Comparison of ENCODE assay signal across 8 mouse cellular contexts in genomic region chr17:35697759-35698500, GRCm38 (mm10). TPM values are rescaled to one million over a fixed set of nuclear protein-coding genes. Genes with fewer than 3 reads are reported as not detected.
A peak's percentile ranks its signal among the peaks of the same experiment; 100 is the strongest.
DNase-seq lines count a peak whose midpoint lies in the region; ATAC-seq and TF ChIP-seq lines count a peak whose summit lies in the region.

No protein-coding gene starts in this region.

- H3K9me3 ChIP-seq in hindbrain, postnatal 0 days (ENCODE audit: low read length): no peaks in the 10 kb centered on the region
- H3K9me3 ChIP-seq in limb, embryonic 12.5 days: peaks cover 8% of the 10 kb centered on the region; the same call in 1 of the 2 replicates

- no peak for TF ChIP-seq CTCF in hindbrain, postnatal 0 days (IDR thresholded peaks at IDR 0.05; ENCODE audit: low read depth)

- peak overlapping the region; percentile 67 for H3K4me2 ChIP-seq in hindbrain, postnatal 0 days (ENCODE audit: low read depth, low read length)
- peak overlapping the region; percentile 59 for H3K4me2 ChIP-seq in limb, embryonic 12.5 days

- WGBS in hindbrain, postnatal 0 days: 4% methylated on average over 16 of the region's 16 CpGs
- whole genome bisulfite sequencing in limb, embryonic 12.5 days: 8% methylated on average over 16 of the region's 16 CpGs

- peak; percentile 61 for ATAC-seq in hindbrain, postnatal 0 days
- ATAC-seq in limb, embryonic 12.5 days (ENCODE audit: insufficient number of reproducible peaks, insufficient read depth, low FRiP score, low TSS enrichment, low read depth): peak; percentile 17; the same call in 1 of the 2 replicates

- H3K4me3 ChIP-seq in hindbrain, postnatal 0 days (ENCODE audit: low read length): peak overlapping the region; percentile 33
- H3K4me3 ChIP-seq in limb, embryonic 12.5 days (replicated peaks): peak overlapping the region; percentile 33

- peaks cover 30% of the 10 kb centered on the region for H3K4me1 ChIP-seq in hindbrain, postnatal 0 days (ENCODE audit: insufficient read depth, low read length)
- H3K4me1 ChIP-seq in limb, embryonic 12.5 days (replicated peaks): peaks cover 45% of the 10 kb centered on the region

- peak; percentile 74 for DNase-seq in layer of hippocampus, adult 11-12 months (ENCODE audit: low spot score)
- no peak for DNase-seq in layer of hippocampus, adult 9-10 months (ENCODE audit: low spot score)
- DNase-seq in adrenal gland, postnatal 25 days: peak; percentile 44
- DNase-seq in fibroblast of lung, adult 2 months (ENCODE audit: low read depth): peak; percentile 88
- DNase-seq in hindbrain, postnatal 0 days (ENCODE audit: low spot score): peak; percentile 71
- DNase-seq in right cerebral cortex, adult 2 months (ENCODE audit: low spot score in 2 of 2): peak; percentile 40 to 55
- no peak for DNase-seq in spleen, postnatal 14 days (ENCODE audit: low spot score in 2 of 2)

- peak overlapping the region; percentile 54 for H3K9ac ChIP-seq in hindbrain, postnatal 0 days (replicated peaks; ENCODE audit: low read length)
- H3K9ac ChIP-seq in limb, embryonic 12.5 days (replicated peaks): peak overlapping the region; percentile 56

- peaks cover 9% of the 10 kb centered on the region for H3K36me3 ChIP-seq in hindbrain, postnatal 0 days (ENCODE audit: insufficient read depth, low read length)
- H3K36me3 ChIP-seq in limb, embryonic 12.5 days: peaks cover 22% of the 10 kb centered on the region

- H3K27me3 ChIP-seq in hindbrain, postnatal 0 days (ENCODE audit: insufficient read depth, low read length): no peaks in the 10 kb centered on the region
- peaks cover 51% of the 10 kb centered on the region for H3K27me3 ChIP-seq in limb, embryonic 12.5 days

- H3K27ac ChIP-seq in hindbrain, postnatal 0 days: peak overlapping the region; percentile 89
- peak overlapping the region; percentile 72 for H3K27ac ChIP-seq in limb, embryonic 12.5 days

RNA-seq across cellular contexts. Expression of gene Ddr1, which starts 6.5 kb away (rescaled TPM):
- total RNA-seq in adrenal gland, postnatal 25 days (2021): 41.7 and 54.6 TPM in 2 replicates
- total RNA-seq in hindbrain, postnatal 0 days (2014; rRNA removed): 108 and 139 TPM in 2 replicates
- polyA plus RNA-seq in hindbrain, postnatal 0 days (2015; fragmentation: Nextera tagmentation; extraction: Ambion mirVana): 63.3 and 66.3 TPM in 2 replicates
- polyA plus RNA-seq in limb, embryonic 12.5 days (2016; fragmentation: Nextera tagmentation; extraction: Ambion mirVana): 38.4 and 40.6 TPM in 2 replicates

RNA-seq across cellular contexts. Expression of gene Gtf2h4, which starts 24.4 kb away (rescaled TPM):
- total RNA-seq in adrenal gland, postnatal 25 days (2021): 22.4 and 26.9 TPM in 2 replicates
- total RNA-seq in hindbrain, postnatal 0 days (2014; rRNA removed): 26.1 and 27.2 TPM in 2 replicates
- 18.6 and 21.3 TPM in 2 replicates for polyA plus RNA-seq in hindbrain, postnatal 0 days (2015; fragmentation: Nextera tagmentation; extraction: Ambion mirVana)
- polyA plus RNA-seq in limb, embryonic 12.5 days (2016; fragmentation: Nextera tagmentation; extraction: Ambion mirVana): 53.6 and 58.2 TPM in 2 replicates

RNA-seq across cellular contexts. Expression of gene Vars2, which starts 30.5 kb away (rescaled TPM):
- 41.5 and 65.4 TPM in 2 replicates for total RNA-seq in adrenal gland, postnatal 25 days (2021)
- total RNA-seq in hindbrain, postnatal 0 days (2014; rRNA removed): 37.3 and 46.8 TPM in 2 replicates
- polyA plus RNA-seq in hindbrain, postnatal 0 days (2015; fragmentation: Nextera tagmentation; extraction: Ambion mirVana): 12.6 and 14.8 TPM in 2 replicates
- polyA plus RNA-seq in limb, embryonic 12.5 days (2016; fragmentation: Nextera tagmentation; extraction: Ambion mirVana): 20.0 and 23.4 TPM in 2 replicates

RNA-seq across cellular contexts. Expression of gene Mucl3, which starts 54.4 kb away (rescaled TPM):
- not detected in 2 replicates for total RNA-seq in adrenal gland, postnatal 25 days (2021)
- 0.61 TPM in 1 of 2 replicates, not detected in the other for total RNA-seq in hindbrain, postnatal 0 days (2014; rRNA removed)
- 0.10 TPM in 1 of 2 replicates, not detected in the other for polyA plus RNA-seq in hindbrain, postnatal 0 days (2015; fragmentation: Nextera tagmentation; extraction: Ambion mirVana)
- polyA plus RNA-seq in limb, embryonic 12.5 days (2016; fragmentation: Nextera tagmentation; extraction: Ambion mirVana): 0.08 and 0.10 TPM in 2 replicates

Comparison
In these comparisons a context has a peak if more than half of its experiments do, and no peak if none do; other contexts are left out.
1. DNase-seq: peak in layer of hippocampus, adult 11-12 months (single experiment), adrenal gland, postnatal 25 days (single experiment), fibroblast of lung, adult 2 months (single experiment), hindbrain, postnatal 0 days (single experiment) and right cerebral cortex, adult 2 months (2 of 2); none in layer of hippocampus, adult 9-10 months (single experiment) and spleen, postnatal 14 days (0 of 2).